Mouse (Mus musculus) testis, adult 2 months (tissue): ENCODE measurements around the gene Grb2.

Source experiments
- CTCF ChIP-seq: fragments of 200-500 bp; IDR thresholded peaks from 2 replicates; pipeline ENCODE4 v1.5.1; 2012; ENCODE audit warnings: low read depth, mild to moderate bottlenecking, inconsistent platforms, low read length, moderate library complexity; ENCODE audit not compliant: control insufficient read depth, insufficient read depth, insufficient replicate concordance
- POLR2A ChIP-seq: fragments of 200-500 bp; IDR thresholded peaks from 2 replicates; pipeline ENCODE4 v1.6.1; 2012; ENCODE audit warnings: low read depth, mild to moderate bottlenecking, inconsistent platforms, low read length, moderate library complexity; ENCODE audit not compliant: control insufficient read depth

- peak; percentile 25; the same call in 1 of the 2 replicates for TF ChIP-seq CTCF
- no peak for TF ChIP-seq POLR2A
Observed at GRCm38 (mm10) chr11:115623487-115624070, 84.8 kb downstream of the Grb2 start.
